Mouse (Mus musculus) liver, embryonic 14.5 days (tissue): ENCODE data around the gene Ankfn1.

Experiments used
- CTCF ChIP-seq: IDR thresholded peaks from 2 replicates; pipeline ENCODE4 v1.5.1; 2016; ENCODE audit warnings: antibody characterized with exemption, low read depth, control low read depth
- EP300 ChIP-seq: IDR thresholded peaks from 2 replicates; pipeline ENCODE4 v1.6.1; 2016; ENCODE audit warnings: antibody characterized with exemption, low read depth

- TF ChIP-seq CTCF (no peak), EP300 (no peak)
These were observed 174.5 kb downstream of the Ankfn1 start for GRCm38 (mm10) chr11:89602966-89603365.
